Mouse (Mus musculus): ENCODE results near the gene Cd2. TPM values are rescaled to one million over a fixed set of nuclear protein-coding genes. Genes with fewer than 3 reads are reported as not detected.

The Cd2 gene
- total RNA-seq, 2 experiments from 2014 or later: not detected

DNA sequence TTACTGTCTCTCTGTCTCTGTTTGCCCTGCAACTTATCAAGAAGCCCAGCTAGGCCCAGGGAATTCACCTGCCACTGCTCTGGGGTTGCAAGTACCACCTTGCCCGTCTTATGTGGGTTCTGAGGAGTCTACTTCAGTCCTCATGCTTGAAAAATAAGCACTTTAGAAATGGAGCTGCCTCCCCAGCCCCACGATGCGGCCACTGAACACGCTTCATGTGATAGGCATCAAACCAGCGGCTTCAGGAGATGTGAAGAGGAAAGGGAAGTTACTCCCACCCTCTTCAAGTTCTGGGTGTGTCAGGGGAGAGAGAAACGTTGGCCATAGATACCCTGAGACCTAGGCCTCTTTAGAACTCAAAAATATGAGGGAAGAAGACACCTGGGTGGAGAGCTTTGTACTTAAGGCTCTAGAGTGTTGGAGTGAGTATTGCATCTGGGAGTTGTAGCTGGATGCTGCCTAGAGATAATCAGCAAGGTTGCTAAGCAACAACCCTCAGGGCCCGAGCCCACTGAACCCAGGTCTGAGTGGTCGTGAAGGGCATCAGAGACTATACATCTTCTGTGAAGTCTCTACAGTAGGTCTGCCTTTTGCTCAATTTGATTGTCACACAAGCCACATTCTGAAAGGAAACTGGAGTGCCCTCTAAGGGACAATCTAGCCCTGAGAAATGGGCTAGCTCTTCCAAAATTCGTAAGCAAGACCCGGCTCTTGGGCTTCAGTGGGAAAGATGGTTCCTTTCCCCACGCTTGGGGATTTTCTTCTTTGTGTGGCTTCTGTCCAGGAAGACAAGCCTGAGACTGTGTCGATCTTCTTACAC, 11.0 kb downstream of the Cd2 start:
- Histone ChIP-seq H3K27ac (no peak overlapping the region), H3K4me3 (no peak overlapping the region)
- DNase-seq (ENCODE audit: low spot score in 2 of 2): no peak
- peak; percentile 36 for TF ChIP-seq CTCF (conservative IDR thresholded peaks at IDR 0.05)

DNA sequence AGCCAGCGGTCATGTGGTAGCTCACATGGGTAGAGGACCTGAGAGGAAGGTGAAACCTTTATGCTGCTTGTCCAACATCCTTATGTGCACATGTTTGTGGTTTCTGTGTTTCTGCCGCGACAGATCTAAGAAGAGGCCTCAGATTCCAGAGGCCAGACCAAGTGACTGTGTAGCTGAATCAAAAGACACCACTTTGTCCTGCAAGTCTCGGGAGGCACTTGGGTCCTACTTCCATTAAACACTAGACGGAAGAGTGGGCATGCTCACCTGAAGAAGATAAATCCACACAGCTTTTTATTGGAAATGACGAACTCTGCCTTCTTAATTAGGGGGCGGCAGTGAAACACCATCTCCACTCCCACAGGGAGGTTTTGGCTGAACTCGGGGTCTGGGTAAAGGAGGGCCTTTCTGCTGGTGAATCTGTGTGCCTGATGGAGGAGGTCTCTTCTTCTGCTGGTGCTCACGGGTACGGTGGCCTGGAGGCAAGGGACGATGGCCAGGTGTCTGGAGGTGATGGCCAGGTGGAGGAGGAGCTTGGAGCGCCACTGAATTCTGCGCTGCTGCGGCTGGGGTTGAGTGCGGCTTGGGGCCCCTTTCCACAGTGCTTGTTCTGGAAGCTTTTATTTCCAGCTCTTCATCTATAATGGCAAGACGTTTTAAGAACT, 12.0 kb downstream of the Cd2 start:
- no peak for DNase-seq (ENCODE audit: low spot score in 2 of 2)
- TF ChIP-seq CTCF (conservative IDR thresholded peaks at IDR 0.05): no peak
- Histone ChIP-seq H3K4me3 (no peak overlapping the region), H3K27ac (no peak overlapping the region)

DNA sequence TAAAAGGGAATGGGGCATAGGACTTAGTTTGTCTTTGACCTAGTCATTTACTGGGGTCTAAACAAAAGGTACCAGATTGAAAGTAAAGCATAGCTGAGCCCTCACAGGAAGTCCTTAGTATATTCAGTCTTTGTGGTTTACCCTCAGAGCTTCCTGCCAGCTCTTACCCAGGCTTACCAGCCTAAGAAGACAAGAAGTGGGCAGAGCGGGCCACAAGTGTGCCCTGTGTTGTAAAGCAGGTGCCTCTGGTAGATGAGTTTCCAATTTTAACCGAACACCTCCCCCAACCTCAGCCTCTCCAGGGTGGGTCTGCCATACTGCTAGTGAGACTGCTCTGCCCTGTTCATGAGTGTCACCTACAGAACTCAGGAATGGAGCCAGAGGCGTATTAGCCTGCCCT, 12.9 kb downstream of the Cd2 start:
- TF ChIP-seq CTCF (conservative IDR thresholded peaks at IDR 0.05): no peak
- Histone ChIP-seq H3K27ac (no peak overlapping the region), H3K4me3 (no peak overlapping the region)
- no peak for DNase-seq (ENCODE audit: low spot score in 2 of 2)

DNA sequence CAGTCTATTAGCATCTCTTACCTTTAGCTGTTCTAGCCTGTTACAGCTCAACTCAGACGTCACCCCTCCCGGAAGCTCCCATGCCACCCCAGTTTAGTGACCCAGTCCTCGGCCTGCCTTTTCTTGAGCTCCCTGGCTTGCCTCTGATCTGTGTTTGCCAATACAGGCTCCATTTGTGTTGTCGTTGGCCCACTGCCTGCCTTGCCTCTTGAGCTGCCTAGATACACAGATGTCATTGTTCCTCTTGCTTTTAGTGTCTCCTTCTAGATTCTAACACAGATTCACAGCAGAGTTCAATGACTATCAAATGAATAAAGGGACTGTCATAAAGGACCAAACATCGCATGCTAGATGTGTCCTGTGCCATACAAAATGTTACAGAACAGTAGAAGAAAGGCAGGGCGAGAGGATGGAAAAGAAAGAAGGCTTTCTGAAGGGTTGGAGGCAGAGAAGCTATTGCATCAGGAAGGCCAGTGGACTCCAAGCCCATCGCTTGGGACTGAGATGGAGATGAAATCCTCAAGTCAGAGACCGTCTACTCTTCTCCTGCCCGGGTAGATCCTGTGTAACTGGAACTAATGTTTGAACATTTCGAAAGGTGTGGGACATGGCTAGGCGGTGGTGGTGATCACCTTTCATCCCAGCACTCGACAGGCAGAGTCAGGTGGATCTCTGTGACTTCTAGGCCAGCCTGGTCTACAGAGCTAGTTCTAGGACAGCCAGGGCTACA, 13.5 kb downstream of the Cd2 start:
- Histone ChIP-seq H3K27ac (no peak overlapping the region), H3K4me3 (no peak overlapping the region)
- DNase-seq (ENCODE audit: low spot score in 2 of 2): peak; percentile 37 to 39
- TF ChIP-seq CTCF (conservative IDR thresholded peaks at IDR 0.05): no peak

DNA sequence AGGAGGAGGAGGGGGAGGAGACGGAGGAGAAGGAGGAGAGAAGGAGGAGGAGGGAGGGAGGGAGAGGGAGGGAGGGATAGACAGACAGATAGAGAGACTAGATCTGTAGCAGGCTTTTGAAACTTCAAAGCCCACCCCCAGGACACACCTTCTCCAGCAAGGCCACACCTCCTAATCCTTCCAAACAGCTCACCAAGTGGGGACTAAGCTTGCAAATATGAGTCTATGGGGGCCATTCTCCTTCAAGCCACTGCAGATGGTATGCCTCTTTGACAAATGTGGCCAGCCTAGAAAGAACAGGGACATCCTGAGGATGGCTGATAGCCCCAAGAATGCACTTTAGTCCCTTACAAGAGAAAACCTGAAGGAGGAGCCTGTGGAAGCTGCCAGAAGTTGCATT, 15.6 kb downstream of the Cd2 start:
- H3K4me3 ChIP-seq: no peak overlapping the region
- no peak for DNase-seq (ENCODE audit: low spot score in 2 of 2)
- no peak overlapping the region for H3K27ac ChIP-seq
- no peak for TF ChIP-seq CTCF (conservative IDR thresholded peaks at IDR 0.05)

DNA sequence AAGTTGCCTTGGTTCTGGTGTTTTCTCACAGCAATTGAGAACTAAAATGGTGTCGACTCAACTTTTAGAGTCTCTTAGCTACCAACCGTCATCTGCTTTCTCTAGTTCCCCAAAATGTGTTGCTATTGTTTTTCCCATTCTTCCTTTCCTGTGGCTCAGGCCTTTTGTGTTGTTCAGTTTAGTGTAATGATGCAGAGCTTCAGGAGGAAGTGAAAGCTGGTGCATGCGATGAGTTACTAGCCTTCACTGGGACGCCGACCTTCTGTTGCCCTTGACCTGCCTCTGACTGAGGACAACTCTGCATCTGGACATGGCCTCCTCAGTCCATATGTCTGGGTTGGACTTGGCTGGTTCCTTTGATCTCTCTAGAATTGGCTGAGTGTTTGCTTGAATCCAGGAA, 16.9 kb downstream of the Cd2 start:
- DNase-seq (ENCODE audit: low spot score in 2 of 2): no peak
- Histone ChIP-seq H3K4me3 (no peak overlapping the region), H3K27ac (no peak overlapping the region)
- no peak for TF ChIP-seq CTCF (conservative IDR thresholded peaks at IDR 0.05)

DNA sequence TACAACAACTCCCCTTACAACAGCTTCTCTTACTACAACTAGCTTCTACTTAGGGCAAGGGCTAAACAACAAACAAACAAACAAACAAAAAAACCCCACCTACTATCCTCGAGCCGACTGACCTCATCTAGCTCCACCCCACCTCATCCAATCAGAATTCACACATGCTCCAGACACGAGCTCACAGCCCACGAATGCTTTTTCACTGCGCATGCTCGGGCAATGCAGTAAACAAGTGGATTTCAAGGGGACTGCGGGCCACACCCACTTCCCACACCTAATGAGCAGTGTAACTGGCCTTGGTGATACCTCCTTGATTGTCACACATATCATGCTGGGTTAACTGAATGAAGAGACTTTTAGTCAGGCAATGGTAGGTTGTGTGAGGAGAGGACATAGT, 19.4 kb downstream of the Cd2 start:
- no peak overlapping the region for H3K4me3 ChIP-seq
- TF ChIP-seq CTCF (conservative IDR thresholded peaks at IDR 0.05): no peak
- H3K27ac ChIP-seq: no peak overlapping the region
- no peak for DNase-seq (ENCODE audit: low spot score in 2 of 2)

DNA sequence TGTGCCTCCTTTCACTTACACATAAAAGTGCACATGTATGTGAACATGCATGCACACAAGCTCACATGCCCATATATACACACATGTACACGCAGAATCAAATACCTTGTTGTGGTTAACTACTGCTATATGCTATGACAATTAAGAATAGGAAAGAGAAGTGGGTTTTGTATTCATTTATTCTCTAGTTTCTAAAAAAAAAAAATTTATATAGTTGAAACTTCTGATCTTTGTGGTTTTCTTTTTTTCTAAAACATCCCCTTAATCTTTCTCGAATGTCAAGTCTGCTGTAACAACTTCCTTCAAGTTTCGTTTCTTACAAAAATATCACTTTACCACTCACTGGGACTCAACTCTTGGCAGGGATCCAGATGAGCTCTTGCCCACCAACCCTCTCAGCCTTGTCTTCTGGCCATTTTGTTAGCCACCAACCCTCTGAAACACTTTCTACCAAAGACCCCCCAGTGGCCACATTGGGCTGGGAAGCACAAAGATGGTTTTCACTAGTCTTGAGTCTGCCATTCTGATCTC, 22.1 kb downstream of the Cd2 start:
- no peak overlapping the region for H3K4me3 ChIP-seq
- no peak for DNase-seq (ENCODE audit: low spot score in 2 of 2)
- no peak for TF ChIP-seq CTCF (conservative IDR thresholded peaks at IDR 0.05)
- H3K27ac ChIP-seq: no peak overlapping the region

DNA sequence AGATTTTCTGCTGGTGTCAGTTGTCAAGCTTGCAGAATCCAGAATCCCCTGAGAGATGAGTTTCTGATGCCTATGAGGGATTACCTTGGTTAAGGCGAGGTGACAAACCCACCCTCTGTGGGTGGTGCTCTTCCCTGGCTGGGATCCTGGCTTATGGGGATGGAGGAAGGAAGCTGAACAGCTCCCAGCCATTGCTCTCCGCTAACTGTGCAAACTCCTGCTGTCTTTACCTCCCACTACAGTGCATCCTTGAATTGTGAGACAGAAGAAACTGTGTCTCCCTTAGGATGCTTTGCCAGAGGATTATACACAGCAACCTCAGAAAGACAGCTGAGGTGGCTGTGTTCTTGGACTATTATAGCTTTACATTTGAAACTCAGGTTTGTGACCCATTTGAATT, 28.8 kb downstream of the Cd2 start:
- TF ChIP-seq CTCF (conservative IDR thresholded peaks at IDR 0.05): no peak
- DNase-seq (ENCODE audit: low spot score in 2 of 2): no peak
- Histone ChIP-seq H3K27ac (no peak overlapping the region), H3K4me3 (no peak overlapping the region)

DNA sequence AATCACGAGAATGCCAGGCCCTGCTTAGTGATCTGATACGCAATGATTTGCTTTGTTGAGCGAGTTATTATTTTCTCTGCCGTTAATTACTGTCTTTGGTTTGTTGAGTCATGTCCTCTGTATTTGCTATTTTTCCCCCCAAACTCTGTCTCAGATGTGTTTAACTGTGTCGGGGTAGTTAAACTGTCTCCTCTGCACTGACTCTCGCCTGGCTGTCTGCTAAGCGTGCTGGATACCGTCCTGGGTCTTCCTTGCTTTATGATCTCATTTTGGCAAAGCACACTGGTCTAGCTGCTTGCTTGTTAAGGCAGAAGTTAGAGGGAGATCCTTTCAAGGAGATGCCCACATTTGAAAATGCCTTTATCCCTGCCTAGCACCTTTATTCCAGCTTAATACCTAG, 31.6 kb downstream of the Cd2 start:
- no peak overlapping the region for H3K4me3 ChIP-seq
- no peak for DNase-seq (ENCODE audit: low spot score in 2 of 2)
- TF ChIP-seq CTCF (conservative IDR thresholded peaks at IDR 0.05): no peak
- H3K27ac ChIP-seq: no peak overlapping the region

DNA sequence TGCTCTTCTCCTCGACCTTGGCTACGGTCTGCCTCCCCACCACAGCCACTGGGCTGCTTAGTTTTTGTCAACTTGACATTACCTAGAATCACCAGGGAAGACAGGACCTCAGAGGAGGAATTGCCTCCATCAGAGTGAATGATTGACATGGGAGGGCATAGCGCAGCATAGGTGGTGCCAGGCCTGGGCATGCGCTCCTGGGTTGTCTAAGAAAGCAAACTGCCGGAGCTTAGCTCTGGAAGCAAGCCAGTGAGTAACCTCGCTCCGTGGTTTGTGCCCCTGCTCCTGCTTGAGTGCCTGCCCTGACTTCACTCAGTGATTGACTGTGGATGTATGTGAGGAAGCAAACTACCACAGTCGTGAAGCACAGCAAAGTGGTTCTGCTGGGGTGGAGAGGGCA, 35.6 kb downstream of the Cd2 start:
- no peak for TF ChIP-seq CTCF (conservative IDR thresholded peaks at IDR 0.05)
- DNase-seq (ENCODE audit: low spot score in 2 of 2): no peak
- no peak overlapping the region for H3K4me3 ChIP-seq
- H3K27ac ChIP-seq: no peak overlapping the region

DNA sequence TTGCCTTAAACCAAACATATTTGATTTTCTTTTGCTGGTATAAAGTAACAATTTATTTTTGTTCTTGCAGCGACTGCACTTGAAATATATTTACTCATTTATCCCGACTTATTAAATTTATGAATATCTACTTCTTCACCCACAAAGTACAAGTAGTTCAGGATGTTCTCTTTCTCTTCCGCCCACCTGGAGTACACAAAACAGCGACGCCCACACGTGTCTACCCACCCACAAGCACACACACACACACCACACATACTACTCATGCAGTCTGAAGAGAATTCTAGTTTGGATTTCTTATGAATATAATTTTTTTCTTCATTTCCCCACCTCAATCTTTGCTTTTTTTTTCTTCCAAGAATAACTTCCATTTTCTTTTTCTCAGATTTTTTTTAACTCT, 37.9 kb downstream of the Cd2 start:
- no peak for TF ChIP-seq CTCF (conservative IDR thresholded peaks at IDR 0.05)
- Histone ChIP-seq H3K27ac (no peak overlapping the region), H3K4me3 (no peak overlapping the region)
- no peak for DNase-seq (ENCODE audit: low spot score in 2 of 2)

DNA sequence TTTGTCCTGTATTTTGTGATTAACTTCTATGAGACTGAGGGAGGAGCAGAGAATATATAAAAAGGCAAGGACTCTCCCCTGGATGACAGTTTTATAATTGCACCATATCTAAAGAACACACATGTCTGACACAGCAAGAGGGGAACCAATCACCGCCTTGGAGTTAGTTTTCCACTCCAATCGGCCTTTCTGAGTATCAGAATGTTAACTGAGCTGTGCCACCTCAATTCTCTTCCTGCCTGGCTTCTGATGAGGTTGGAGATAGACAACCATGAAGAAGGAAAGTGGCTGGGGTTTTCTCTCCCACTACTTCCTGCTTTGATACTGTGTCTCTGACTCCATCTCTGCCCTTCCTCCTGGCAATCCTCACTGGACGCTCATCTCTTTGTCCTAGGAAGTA, 42.5 kb downstream of the Cd2 start:
- Histone ChIP-seq H3K27ac (no peak overlapping the region), H3K4me3 (no peak overlapping the region)
- TF ChIP-seq CTCF (conservative IDR thresholded peaks at IDR 0.05): no peak
- no peak for DNase-seq (ENCODE audit: low spot score in 2 of 2)

Data from layer of hippocampus, adult 2 months (tissue).